Mouse (Mus musculus) cortical plate, adult 2 months (tissue): Measurements from ENCODE around the gene Fam129c. TPM values are rescaled to one million over a fixed set of nuclear protein-coding genes. Genes with fewer than 3 reads are reported as not detected.

Source experiments
- H3K27ac ChIP-seq: fragments of 200-500 bp; 2 replicates; pipeline ENCODE4 v1.5.1; 2012; ENCODE audit warnings: low read length, control low read depth, inconsistent platforms; ENCODE audit not compliant: insufficient read depth
- H3K4me1 ChIP-seq: fragments of 200-500 bp; 2 replicates; pipeline ENCODE4 v1.6.1; 2011; ENCODE audit warnings: low read length; ENCODE audit not compliant: control insufficient read depth, insufficient read depth
- H3K4me3 ChIP-seq: fragments of 200-500 bp; 2 replicates; pipeline ENCODE4 v1.5.1; 2011; ENCODE audit warnings: mild to moderate bottlenecking, low read length, control low read depth; ENCODE audit not compliant: insufficient read depth
- CTCF ChIP-seq: fragments of 200-500 bp; IDR thresholded peaks from 2 replicates; pipeline ENCODE4 v1.5.1; 2011; ENCODE audit warnings: mild to moderate bottlenecking, control low read depth, low read length; ENCODE audit not compliant: insufficient read depth; ENCODE audit errors: extremely low read depth
- POLR2A ChIP-seq: fragments of 200-500 bp; IDR thresholded peaks from 2 replicates; pipeline ENCODE4 v1.6.1; 2011; ENCODE audit warnings: mild to moderate bottlenecking, low read length, control low read depth; ENCODE audit not compliant: insufficient read depth; ENCODE audit errors: extremely low read depth
- polyA plus RNA-seq: library from polyadenylated mRNA; depleted of rRNA; stranded (reverse); fragments of >200 nt; gene quantifications from 2 replicates; pipeline ENCODE4 v1.2.3, GENCODE M21; 2012; rRNA removed

Fam129c gene
- polyA plus RNA-seq, 1 experiment = 2.8 TPM

- Histone ChIP-seq H3K4me1 (no peaks in the 10 kb centered on the region), H3K27ac (no peak overlapping the region), H3K4me3 (no peak overlapping the region)
- TF ChIP-seq POLR2A = no peak
- no peak for TF ChIP-seq CTCF
Measured at GRCm38 (mm10) chr8:71637149-71638095, 40.0 kb downstream of the Fam129c start.

- Histone ChIP-seq H3K4me1 (no peaks in the 10 kb centered on the region), H3K4me3 (no peak overlapping the region), H3K27ac (no peak overlapping the region)
- TF ChIP-seq POLR2A (no peak), CTCF (no peak)
Measured at GRCm38 (mm10) chr8:71638321-71638720, 40.9 kb downstream of the Fam129c start.

GRCm38 (mm10) chr8:71639318-71639717 is 41.9 kb downstream of the Fam129c start:
- TF ChIP-seq POLR2A = no peak
- no peak for TF ChIP-seq CTCF
- H3K4me3 ChIP-seq = no peak overlapping the region
- H3K4me1 ChIP-seq = no peaks in the 10 kb centered on the region
- H3K27ac ChIP-seq = no peak overlapping the region

- TF ChIP-seq CTCF (no peak), POLR2A (no peak)
- H3K4me3 ChIP-seq = no peak overlapping the region
- H3K27ac ChIP-seq = no peak overlapping the region
- H3K4me1 ChIP-seq = no peaks in the 10 kb centered on the region
Measured at GRCm38 (mm10) chr8:71645510-71645909, 48.1 kb downstream of the Fam129c start.

- no peak overlapping the region for H3K4me3 ChIP-seq
- no peak for TF ChIP-seq POLR2A
- no peak for TF ChIP-seq CTCF
- no peaks in the 10 kb centered on the region for H3K4me1 ChIP-seq
- H3K27ac ChIP-seq = no peak overlapping the region
Measured at GRCm38 (mm10) chr8:71654600-71654999, 57.2 kb downstream of the Fam129c start.

Other genes starting within 250 kb of the Fam129c start
- gene Use1, start 230.8 kb upstream of the Fam129c start, polyA plus RNA-seq = 181 and 187 TPM in 2 replicates
- 13.5 and 13.6 TPM in 2 replicates for gene Ocel1, start 226.3 kb upstream of the Fam129c start, polyA plus RNA-seq
- 38.9 and 40.8 TPM in 2 replicates for gene Nr2f6, start 215.7 kb upstream of the Fam129c start, polyA plus RNA-seq
- 9.0 and 10.9 TPM in 2 replicates for gene Ushbp1, start 201.8 kb upstream of the Fam129c start, polyA plus RNA-seq
- gene Babam1, start 200.8 kb upstream of the Fam129c start, polyA plus RNA-seq = 132 and 137 TPM in 2 replicates
- gene Ankle1, start 191.6 kb upstream of the Fam129c start, polyA plus RNA-seq = 0.45 and 0.96 TPM in 2 replicates
- 475 and 506 TPM in 2 replicates for gene Abhd8, start 134.0 kb upstream of the Fam129c start, polyA plus RNA-seq
- 47.8 and 50.0 TPM in 2 replicates for gene Mrpl34, start 132.7 kb upstream of the Fam129c start, polyA plus RNA-seq
- gene Dda1, start 128.4 kb upstream of the Fam129c start, polyA plus RNA-seq = 115 and 126 TPM in 2 replicates
- gene Ano8, start 111.7 kb upstream of the Fam129c start, polyA plus RNA-seq = 69.2 and 75.1 TPM in 2 replicates
- gene Gtpbp3, start 109.5 kb upstream of the Fam129c start, polyA plus RNA-seq = 35.0 and 37.4 TPM in 2 replicates
- gene Plvap, start 85.9 kb upstream of the Fam129c start, polyA plus RNA-seq = 11.0 and 11.9 TPM in 2 replicates
- gene Ccdc194, start 71.9 kb upstream of the Fam129c start, polyA plus RNA-seq = not detected in 2 replicates
- gene Bst2, start 60.2 kb upstream of the Fam129c start, polyA plus RNA-seq = 20.0 and 20.5 TPM in 2 replicates
- 95.4 and 100 TPM in 2 replicates for gene Mvb12a, start 54.7 kb upstream of the Fam129c start, polyA plus RNA-seq
- gene Tmem221, start 38.8 kb upstream of the Fam129c start, polyA plus RNA-seq = 0.19 and 0.30 TPM in 2 replicates
- 0.04 and 0.08 TPM in 2 replicates for gene Nxnl1, start 31.0 kb upstream of the Fam129c start, polyA plus RNA-seq
- 146 and 167 TPM in 2 replicates for gene Slc27a1, start 28.8 kb upstream of the Fam129c start, polyA plus RNA-seq
- gene Pgls, start 5.5 kb upstream of the Fam129c start, polyA plus RNA-seq = 34.3 and 35.4 TPM in 2 replicates
- gene Colgalt1, start 13.3 kb downstream of the Fam129c start, polyA plus RNA-seq = 100 and 104 TPM in 2 replicates
- 199 and 221 TPM in 2 replicates for gene Unc13a, start 74.1 kb downstream of the Fam129c start, polyA plus RNA-seq
- 6.0 and 6.1 TPM in 2 replicates for gene Jak3, start 78.6 kb downstream of the Fam129c start, polyA plus RNA-seq
- 1.4 and 1.6 TPM in 2 replicates for gene Insl3, start 91.6 kb downstream of the Fam129c start, polyA plus RNA-seq
- gene B3gnt3, start 104.1 kb downstream of the Fam129c start, polyA plus RNA-seq = 0.74 and 0.86 TPM in 2 replicates
- gene Fcho1, start 128.1 kb downstream of the Fam129c start, polyA plus RNA-seq = 218 and 247 TPM in 2 replicates